Mouse (Mus musculus) ES-Bruce4 (cell line): ENCODE measurements around the gene Stil.
A peak's percentile ranks its signal among the peaks of the same experiment; 100 is the strongest.

ENCODE experiments used
- CTCF ChIP-seq: IDR thresholded peaks from one replicate; pipeline ENCODE4 v1.8.1; 2011; ENCODE audit warnings: low read depth, low read length
- POLR2A ChIP-seq: IDR thresholded peaks from one replicate; pipeline ENCODE4 v1.8.1; 2011; ENCODE audit warnings: low read length; ENCODE audit not compliant: insufficient read depth

GRCm38 (mm10) chr4:115047750-115048149, 47.8 kb downstream of the Stil start:
- TF ChIP-seq POLR2A (no peak), CTCF (peak; percentile 79)
